Mouse (Mus musculus): Measurements from ENCODE around the gene Arl14ep. TPM values are rescaled to one million over a fixed set of nuclear protein-coding genes. Genes with fewer than 3 reads are reported as not detected.
"Not testable (repeated sequence)": the region's sequence is repeated elsewhere in the genome, so short reads cannot be mapped to it uniquely, and the experiment has no call there.

The Arl14ep gene
- total and polyA plus RNA-seq, 3 experiments, result 47.9 to 599 (median 108) TPM

DNA sequence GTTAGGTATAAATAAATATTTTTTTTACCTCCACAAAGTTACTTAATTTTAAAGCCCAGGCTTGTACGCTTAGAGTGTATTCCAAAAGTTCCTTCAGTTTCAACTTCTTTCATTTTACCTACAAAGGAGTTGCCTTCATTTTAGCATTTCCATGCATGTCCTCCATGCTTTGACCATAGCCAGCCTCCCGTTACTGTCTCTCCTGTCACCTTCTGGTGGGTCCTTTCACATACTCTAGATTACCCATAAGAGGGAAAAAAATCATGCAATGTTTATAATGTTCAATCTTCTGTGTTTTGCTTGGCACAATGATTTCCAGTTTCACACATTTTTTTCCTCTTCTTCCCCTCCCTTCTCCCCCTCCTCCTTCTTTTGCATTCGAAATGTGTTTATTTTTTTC lies 32.2 kb upstream of the Arl14ep start:
- TF ChIP-seq TAL1 (conservative IDR thresholded peaks at IDR 0.05; ENCODE audit: low read depth, low read length) (no peak), GATA2 (IDR thresholded peaks at IDR 0.05; ENCODE audit: borderline replicate concordance, low read depth, low read length) (no peak), CTCF (IDR thresholded peaks at IDR 0.05; ENCODE audit: low read depth, low read length) (no peak), POLR2AphosphoS5 (IDR thresholded peaks at IDR 0.05; ENCODE audit: insufficient replicate concordance, low read depth, low read length) (no peak), GATA1 (IDR thresholded peaks at IDR 0.05; ENCODE audit: borderline replicate concordance, low read length) (no peak)
- Histone ChIP-seq H3K4me1 (ENCODE audit: insufficient read depth, low read depth, low read length) (peaks cover 17% of the 10 kb centered on the region), H3K36me3 (replicated peaks) (peaks cover 2% of the 10 kb centered on the region), H3K4me3 (ENCODE audit: low read depth, low read length) (no peak overlapping the region), H3K27me3 (ENCODE audit: insufficient read depth, low read length) (no peaks in the 10 kb centered on the region; the same call in 1 of the 2 replicates), H3K9me3 (replicated peaks) (peaks cover 7% of the 10 kb centered on the region; the same call in 1 of the 2 replicates)
- ATAC-seq (ENCODE audit: extremely low read depth, insufficient number of reproducible peaks, low FRiP score, poor library complexity, severe bottlenecking) (no peak), DNase-seq (ENCODE audit: low spot score) (no peak)

DNA sequence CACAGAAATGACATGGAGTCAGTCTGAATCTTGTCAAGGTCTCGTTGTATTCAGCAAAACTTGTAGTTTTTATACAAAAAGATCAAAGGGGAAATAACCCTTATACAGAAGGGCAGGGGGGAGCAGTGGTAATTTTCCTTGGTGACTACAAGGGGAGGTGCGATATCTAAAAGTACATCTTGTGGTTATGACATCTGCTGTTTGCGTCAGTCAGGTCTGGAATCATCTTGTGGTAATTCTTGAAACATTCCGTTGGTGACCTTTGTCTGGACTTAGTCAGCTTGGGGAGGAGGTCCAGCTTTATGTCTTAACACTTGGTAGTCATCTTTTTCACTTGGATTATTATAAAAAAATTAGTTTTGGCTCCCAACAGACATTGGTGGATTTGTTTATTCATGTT lies 31.7 kb upstream of the Arl14ep start:
- peaks cover 19% of the 10 kb centered on the region for H3K4me1 ChIP-seq (ENCODE audit: insufficient read depth, low read depth, low read length)
- not testable (repeated sequence) for H3K9me3 ChIP-seq (replicated peaks); H3K36me3 ChIP-seq (replicated peaks); H3K4me3 ChIP-seq (ENCODE audit: low read depth, low read length); ATAC-seq (ENCODE audit: extremely low read depth, insufficient number of reproducible peaks, low FRiP score, poor library complexity, severe bottlenecking); DNase-seq (ENCODE audit: low spot score); H3K27me3 ChIP-seq (ENCODE audit: insufficient read depth, low read length)
- TF ChIP-seq TAL1 (conservative IDR thresholded peaks at IDR 0.05; ENCODE audit: low read depth, low read length), result peak; percentile 25; the same call in 1 of the 2 replicates

- H3K9me3 ChIP-seq (replicated peaks), result no peaks in the 10 kb centered on the region
- TF ChIP-seq GATA1 (IDR thresholded peaks at IDR 0.05; ENCODE audit: borderline replicate concordance, low read length) (no peak), POLR2AphosphoS5 (IDR thresholded peaks at IDR 0.05; ENCODE audit: insufficient replicate concordance, low read depth, low read length) (no peak), TAL1 (conservative IDR thresholded peaks at IDR 0.05; ENCODE audit: low read depth, low read length) (no peak), CTCF (IDR thresholded peaks at IDR 0.05; ENCODE audit: low read depth, low read length) (no peak), GATA2 (IDR thresholded peaks at IDR 0.05; ENCODE audit: borderline replicate concordance, low read depth, low read length) (no peak)
- H3K4me3 ChIP-seq (ENCODE audit: low read depth, low read length), result no peak overlapping the region
- ATAC-seq (ENCODE audit: extremely low read depth, insufficient number of reproducible peaks, low FRiP score, poor library complexity, severe bottlenecking), result no peak
- no peak for DNase-seq (ENCODE audit: low spot score)
- no peaks in the 10 kb centered on the region for H3K27me3 ChIP-seq (ENCODE audit: insufficient read depth, low read length)
- H3K4me1 ChIP-seq (ENCODE audit: insufficient read depth, low read depth, low read length), result peaks cover 36% of the 10 kb centered on the region
- no peaks in the 10 kb centered on the region for H3K36me3 ChIP-seq (replicated peaks)
These were observed 17.0 kb upstream of the Arl14ep start for GRCm38 (mm10) chr2:106991261-106991660.

DNA sequence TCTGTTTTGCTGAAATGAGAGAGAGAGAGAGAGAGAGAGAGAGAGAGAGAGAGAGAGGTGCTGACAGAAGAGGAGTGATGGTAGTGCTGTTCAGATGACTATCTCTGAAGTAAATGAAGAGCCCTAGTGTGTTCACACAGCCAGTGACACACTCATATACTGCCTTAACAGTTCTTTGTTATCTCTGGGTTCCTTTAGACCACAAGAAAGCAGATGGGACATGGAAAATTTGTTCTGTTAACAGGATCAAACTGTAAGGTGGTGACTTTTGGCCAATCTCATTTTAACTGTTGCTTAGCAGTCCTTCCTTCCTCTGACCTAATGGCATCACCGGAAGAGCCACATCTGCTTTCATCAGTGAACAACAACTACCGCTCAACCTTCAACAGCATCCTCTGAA lies 10.7 kb upstream of the Arl14ep start:
- H3K27me3 ChIP-seq (ENCODE audit: insufficient read depth, low read length), result no peaks in the 10 kb centered on the region
- H3K9me3 ChIP-seq (replicated peaks), result no peaks in the 10 kb centered on the region
- TF ChIP-seq GATA1 (IDR thresholded peaks at IDR 0.05; ENCODE audit: borderline replicate concordance, low read length) (no peak), TAL1 (conservative IDR thresholded peaks at IDR 0.05; ENCODE audit: low read depth, low read length) (peak; percentile 43; the same call in 1 of the 2 replicates), CTCF (IDR thresholded peaks at IDR 0.05; ENCODE audit: low read depth, low read length) (no peak)
- peak; percentile 78 for ATAC-seq (ENCODE audit: extremely low read depth, insufficient number of reproducible peaks, low FRiP score, poor library complexity, severe bottlenecking)
- H3K4me3 ChIP-seq (ENCODE audit: low read depth, low read length), result no peak overlapping the region
- H3K4me1 ChIP-seq (ENCODE audit: insufficient read depth, low read depth, low read length), result peaks cover 53% of the 10 kb centered on the region
- H3K36me3 ChIP-seq (replicated peaks), result no peaks in the 10 kb centered on the region
- no peak for DNase-seq (ENCODE audit: low spot score)

- TF ChIP-seq GATA2 (IDR thresholded peaks at IDR 0.05; ENCODE audit: borderline replicate concordance, low read depth, low read length) (no peak), GATA1 (IDR thresholded peaks at IDR 0.05; ENCODE audit: borderline replicate concordance, low read length) (no peak), POLR2AphosphoS5 (IDR thresholded peaks at IDR 0.05; ENCODE audit: insufficient replicate concordance, low read depth, low read length) (no peak), CTCF (IDR thresholded peaks at IDR 0.05; ENCODE audit: low read depth, low read length) (0 out of 2 replicates have a peak, but pooled peaks have one; percentile 13)
- ATAC-seq (ENCODE audit: extremely low read depth, insufficient number of reproducible peaks, low FRiP score, poor library complexity, severe bottlenecking) (no peak), DNase-seq (ENCODE audit: low spot score) (no peak)
- no peaks in the 10 kb centered on the region for H3K36me3 ChIP-seq (replicated peaks)
- no peaks in the 10 kb centered on the region for H3K9me3 ChIP-seq (replicated peaks)
- H3K4me1 ChIP-seq (ENCODE audit: insufficient read depth, low read depth, low read length), result peaks cover 45% of the 10 kb centered on the region
- H3K27me3 ChIP-seq (ENCODE audit: insufficient read depth, low read length), result no peaks in the 10 kb centered on the region
- no peak overlapping the region for H3K4me3 ChIP-seq (ENCODE audit: low read depth, low read length)
These were observed 8.3 kb upstream of the Arl14ep start for GRCm38 (mm10) chr2:106982503-106982902.

- TF ChIP-seq TAL1 (conservative IDR thresholded peaks at IDR 0.05; ENCODE audit: low read depth, low read length) (no peak), GATA2 (IDR thresholded peaks at IDR 0.05; ENCODE audit: borderline replicate concordance, low read depth, low read length) (no peak), POLR2AphosphoS5 (IDR thresholded peaks at IDR 0.05; ENCODE audit: insufficient replicate concordance, low read depth, low read length) (no peak), CTCF (IDR thresholded peaks at IDR 0.05; ENCODE audit: low read depth, low read length) (no peak), GATA1 (IDR thresholded peaks at IDR 0.05; ENCODE audit: borderline replicate concordance, low read length) (no peak)
- Histone ChIP-seq H3K9me3 (replicated peaks) (no peaks in the 10 kb centered on the region), H3K4me1 (ENCODE audit: insufficient read depth, low read depth, low read length) (peaks cover 34% of the 10 kb centered on the region), H3K36me3 (replicated peaks) (peaks cover 10% of the 10 kb centered on the region), H3K27me3 (ENCODE audit: insufficient read depth, low read length) (no peaks in the 10 kb centered on the region), H3K4me3 (ENCODE audit: low read depth, low read length) (no peak overlapping the region)
- no peak for ATAC-seq (ENCODE audit: extremely low read depth, insufficient number of reproducible peaks, low FRiP score, poor library complexity, severe bottlenecking)
- no peak for DNase-seq (ENCODE audit: low spot score)
These were observed 2.2 kb upstream of the Arl14ep start for GRCm38 (mm10) chr2:106976472-106976871.
